Mouse (Mus musculus) left cerebral cortex, adult 8-10 months (tissue): ENCODE measurements around the gene Hs6st1. TPM values are rescaled to one million over a fixed set of nuclear protein-coding genes. Genes with fewer than 3 reads are reported as not detected.
A peak's percentile ranks its signal among the peaks of the same experiment; 100 is the strongest.
"Not testable (repeated sequence)": the region's sequence is repeated elsewhere in the genome, so short reads cannot be mapped to it uniquely, and the experiment has no call there.

Experiments
- DNase-seq, 2 experiments: peaks; one replicate each; pipeline ENCODE4 v3.0.0; 2022; ENCODE audit warnings: low spot score in 2 of 2
- total RNA-seq, 4 experiments: library from RNA; stranded (reverse); gene quantifications; 2 replicates each; pipeline ENCODE4 v1.2.4; 2022

The Hs6st1 gene
- total RNA-seq, result 10 to 100 TPM; 45.5 to 49.0 (median 48.0) TPM

GRCm38 (mm10) chr1:36068076-36068475 lies at the start of gene Hs6st1:
Gene Hs6st1, plus strand, starts transcription at chr1:36068400.
- DNase-seq, result peak; percentile 82 to 92

GRCm38 (mm10) chr1:36018617-36019016 lies 49.6 kb upstream of the Hs6st1 start:
- no peak for DNase-seq

GRCm38 (mm10) chr1:36019161-36019560 lies 49.0 kb upstream of the Hs6st1 start:
- DNase-seq, result no peak

- no peak for DNase-seq
Measured at GRCm38 (mm10) chr1:36020315-36020714, 47.9 kb upstream of the Hs6st1 start.

- peak; percentile 13 to 76 for DNase-seq
Measured at GRCm38 (mm10) chr1:36030421-36030821, 37.8 kb upstream of the Hs6st1 start.

GRCm38 (mm10) chr1:36038769-36039168 lies 29.4 kb upstream of the Hs6st1 start:
- no peak for DNase-seq

- DNase-seq, result no peak
Measured at GRCm38 (mm10) chr1:36042072-36042471, 26.1 kb upstream of the Hs6st1 start.

- DNase-seq, result not testable (repeated sequence)
Measured at GRCm38 (mm10) chr1:36043793-36044192, 24.4 kb upstream of the Hs6st1 start.

GRCm38 (mm10) chr1:36044288-36044687 lies 23.9 kb upstream of the Hs6st1 start:
- no peak for DNase-seq

- no peak for DNase-seq
Measured at GRCm38 (mm10) chr1:36052672-36053071, 15.5 kb upstream of the Hs6st1 start.

- DNase-seq, result no peak
Measured at GRCm38 (mm10) chr1:36053566-36053965, 14.6 kb upstream of the Hs6st1 start.

GRCm38 (mm10) chr1:36054182-36054966 lies 13.8 kb upstream of the Hs6st1 start:
- no peak for DNase-seq

GRCm38 (mm10) chr1:36054967-36055357 lies 13.2 kb upstream of the Hs6st1 start:
- no peak for DNase-seq

GRCm38 (mm10) chr1:36059351-36059750 lies 8.8 kb upstream of the Hs6st1 start:
- DNase-seq, result no peak

GRCm38 (mm10) chr1:36059959-36060953 lies 7.9 kb upstream of the Hs6st1 start:
- no peak for DNase-seq

GRCm38 (mm10) chr1:36061211-36061915 lies 6.8 kb upstream of the Hs6st1 start:
- DNase-seq, result no peak

- no peak for DNase-seq
Measured at GRCm38 (mm10) chr1:36062088-36062805, 6.0 kb upstream of the Hs6st1 start.

- peak in 1 of 2 experiments; percentile 2 for DNase-seq
Measured at GRCm38 (mm10) chr1:36062826-36063640, 5.2 kb upstream of the Hs6st1 start.

GRCm38 (mm10) chr1:36063641-36063955 lies 4.6 kb upstream of the Hs6st1 start:
- no peak for DNase-seq

- peak in 1 of 2 experiments; percentile 5 for DNase-seq
Measured at GRCm38 (mm10) chr1:36064223-36064622, 4.0 kb upstream of the Hs6st1 start.
